Mouse (Mus musculus) liver, embryonic 11.5 days (tissue): ENCODE data around the gene Gda. TPM values are rescaled to one million over a fixed set of nuclear protein-coding genes. Genes with fewer than 3 reads are reported as not detected.

Source experiments
- ATAC-seq: fragments of 200-750 bp; cut with Nextera tagmentation; replicated peaks from 2 replicates; pipeline ENCODE4 v1.8.0; 2017; ENCODE audit warnings: moderate number of reproducible peaks, mild to moderate bottlenecking, moderate TSS enrichment, moderate library complexity; ENCODE audit not compliant: low FRiP score
- DNase-seq: peaks from one replicate; pipeline ENCODE4 v3.0.0-alpha.2; 2017; ENCODE audit warnings: low spot score
- H3K27ac ChIP-seq: fragments of 300-500 bp; sonication (generic); 2 replicates; pipeline ENCODE4 v1.5.1; 2014; ENCODE audit warnings: mild to moderate bottlenecking, low read depth, low read length, control low read depth
- H3K27me3 ChIP-seq: fragments of 300-500 bp; sonication (generic); replicated peaks from 2 replicates; pipeline ENCODE4 v1.6.1; 2014; ENCODE audit warnings: low read length, mixed read lengths; ENCODE audit not compliant: control insufficient read depth, insufficient read depth
- H3K36me3 ChIP-seq: fragments of 300-500 bp; sonication (generic); 2 replicates; pipeline ENCODE4 v1.6.1; 2014; ENCODE audit warnings: mild to moderate bottlenecking, low read length, moderate library complexity, mixed read lengths; ENCODE audit not compliant: control insufficient read depth, insufficient read depth
- H3K4me1 ChIP-seq: fragments of 300-500 bp; sonication (generic); replicated peaks from 2 replicates; pipeline ENCODE4 v1.6.1; 2014; ENCODE audit warnings: low read length, mixed read lengths; ENCODE audit not compliant: control insufficient read depth, insufficient read depth
- H3K4me2 ChIP-seq: fragments of 300-500 bp; sonication (generic); 2 replicates; pipeline ENCODE4 v1.6.1; 2014; ENCODE audit warnings: mild to moderate bottlenecking, control low read depth, moderate library complexity
- H3K4me3 ChIP-seq: fragments of 300-500 bp; sonication (generic); 2 replicates; pipeline ENCODE4 v1.5.1; 2014; ENCODE audit warnings: low read depth, low read length, control low read depth
- H3K9ac ChIP-seq: fragments of 300-500 bp; sonication (generic); 2 replicates; pipeline ENCODE4 v1.6.1; 2014; ENCODE audit warnings: low read depth, low read length, control low read depth
- H3K9me3 ChIP-seq: fragments of 300-500 bp; sonication (generic); 2 replicates; pipeline ENCODE4 v1.6.1; 2016; ENCODE audit warnings: low read length, inconsistent platforms, mixed read lengths; ENCODE audit not compliant: control insufficient read depth
- WGBS: fragments of 180-500 bp; shearing (Covaris S2); extraction: QIAGEN DNeasy Blood & Tissue Kit; methylation state at CpG from one replicate; pipeline ENCODE4 v1.1.7; 2014; 5-methylcytosine and 5-hydroxymethylcytosine counted together
- polyA plus RNA-seq: library from polyadenylated mRNA; unstranded; fragments of >200 nt; fragmentation: Nextera tagmentation; extraction: Ambion mirVana; gene quantifications from 2 replicates; pipeline ENCODE4 v1.2.1, GENCODE M21; 2014

Gda gene
- polyA plus RNA-seq, 1 experiment from 2014 or later = 0.40 TPM

DNA sequence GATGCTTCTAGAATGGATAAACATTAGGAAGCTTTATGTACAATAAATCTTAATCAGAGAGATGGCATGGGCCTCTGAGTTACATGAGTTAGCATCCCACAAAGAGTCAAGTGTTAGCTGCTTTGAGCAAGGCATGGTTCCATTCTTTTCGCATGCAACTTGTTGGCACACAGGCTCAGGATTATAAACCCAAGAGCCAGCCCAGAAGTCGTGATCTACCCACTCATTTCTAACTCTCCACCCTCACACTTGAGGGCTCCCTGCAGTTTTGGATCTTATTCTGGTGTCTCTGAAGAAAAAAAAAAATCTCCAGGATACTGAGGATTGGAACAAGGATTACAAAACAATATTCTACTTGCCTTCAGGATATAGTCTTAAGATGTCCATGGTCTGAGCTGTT lies 4.5 kb upstream of the Gda start:
- Histone ChIP-seq H3K9ac (no peak overlapping the region), H3K4me2 (no peak overlapping the region), H3K27ac (no peak overlapping the region), H3K36me3 (no peaks in the 10 kb centered on the region), H3K4me3 (no peak overlapping the region), H3K27me3 (peaks cover 7% of the 10 kb centered on the region), H3K9me3 (no peaks in the 10 kb centered on the region), H3K4me1 (no peaks in the 10 kb centered on the region)
- no peak for ATAC-seq
- no peak for DNase-seq
- WGBS = 70% methylated on average over 2 of the region's 2 CpGs

DNA sequence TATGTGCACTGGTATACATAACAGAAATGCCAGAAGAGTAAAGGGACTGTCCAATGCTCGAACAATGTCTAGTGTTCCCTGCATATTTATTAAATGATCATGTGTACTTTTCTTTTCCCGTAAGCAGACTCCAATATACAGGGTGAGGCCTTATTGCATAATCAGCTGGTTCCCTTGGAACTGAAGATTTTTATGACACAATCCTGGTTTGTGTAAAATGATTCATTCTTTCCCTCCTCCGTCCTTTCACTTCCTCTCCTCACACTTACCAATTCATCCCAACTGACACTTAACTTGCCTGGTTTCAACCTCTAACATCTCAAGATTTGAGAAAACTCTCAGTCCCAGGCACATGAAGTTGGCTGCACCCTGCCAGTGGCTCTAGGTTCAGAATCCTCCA lies 3.5 kb upstream of the Gda start:
- H3K36me3 ChIP-seq = no peaks in the 10 kb centered on the region
- no peak overlapping the region for H3K9ac ChIP-seq
- H3K27ac ChIP-seq = no peak overlapping the region
- DNase-seq = no peak
- no peaks in the 10 kb centered on the region for H3K9me3 ChIP-seq
- H3K4me3 ChIP-seq = no peak overlapping the region
- peaks cover 17% of the 10 kb centered on the region for H3K27me3 ChIP-seq
- no peak overlapping the region for H3K4me2 ChIP-seq
- no peaks in the 10 kb centered on the region for H3K4me1 ChIP-seq
- WGBS = 81% methylated on average over 3 of the region's 3 CpGs
- no peak for ATAC-seq

DNA sequence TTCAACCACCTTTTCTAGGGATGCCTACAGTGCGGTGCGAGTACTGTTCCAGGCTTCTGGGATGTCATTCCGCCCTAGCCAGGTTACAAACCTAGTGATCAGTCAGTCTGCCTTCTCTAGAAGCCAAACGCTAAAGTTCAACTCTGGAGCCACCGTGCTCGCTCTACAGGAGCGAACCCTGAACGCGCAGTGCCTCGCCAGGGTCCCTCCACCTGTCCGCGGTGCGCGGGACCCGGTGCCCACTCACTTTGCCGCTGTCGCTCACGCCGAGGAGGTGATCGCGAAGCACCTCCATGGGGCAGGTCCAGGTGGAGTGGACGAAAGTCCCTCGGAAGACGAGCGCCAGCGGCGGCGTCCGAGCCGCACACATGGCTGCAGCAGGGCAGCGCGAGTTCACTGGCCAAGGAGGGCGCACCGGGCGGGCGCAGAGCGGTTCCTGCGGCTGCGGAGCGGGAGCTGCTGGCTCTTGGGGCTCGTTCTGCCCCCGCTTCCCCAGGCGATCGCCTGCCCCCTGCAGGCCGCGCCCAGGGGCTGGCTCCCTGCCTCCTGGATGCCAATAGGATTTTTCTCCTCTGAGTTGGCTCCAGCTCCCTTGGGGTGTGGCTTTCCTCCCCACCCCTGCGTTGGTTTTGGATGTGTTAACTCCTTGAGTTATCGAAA lies 994 bp downstream of the Gda start:
- peak; percentile 45 for DNase-seq
- no peaks in the 10 kb centered on the region for H3K36me3 ChIP-seq
- peak overlapping the region; percentile 61 for H3K4me2 ChIP-seq
- no peak overlapping the region for H3K27ac ChIP-seq
- no peaks in the 10 kb centered on the region for H3K4me1 ChIP-seq
- WGBS = 3% methylated on average over 48 of the region's 48 CpGs
- H3K27me3 ChIP-seq = peaks cover 26% of the 10 kb centered on the region
- peak overlapping the region; percentile 38 for H3K4me3 ChIP-seq
- ATAC-seq = peak; percentile 65
- H3K9ac ChIP-seq = no peak overlapping the region
- H3K9me3 ChIP-seq = no peaks in the 10 kb centered on the region

DNA sequence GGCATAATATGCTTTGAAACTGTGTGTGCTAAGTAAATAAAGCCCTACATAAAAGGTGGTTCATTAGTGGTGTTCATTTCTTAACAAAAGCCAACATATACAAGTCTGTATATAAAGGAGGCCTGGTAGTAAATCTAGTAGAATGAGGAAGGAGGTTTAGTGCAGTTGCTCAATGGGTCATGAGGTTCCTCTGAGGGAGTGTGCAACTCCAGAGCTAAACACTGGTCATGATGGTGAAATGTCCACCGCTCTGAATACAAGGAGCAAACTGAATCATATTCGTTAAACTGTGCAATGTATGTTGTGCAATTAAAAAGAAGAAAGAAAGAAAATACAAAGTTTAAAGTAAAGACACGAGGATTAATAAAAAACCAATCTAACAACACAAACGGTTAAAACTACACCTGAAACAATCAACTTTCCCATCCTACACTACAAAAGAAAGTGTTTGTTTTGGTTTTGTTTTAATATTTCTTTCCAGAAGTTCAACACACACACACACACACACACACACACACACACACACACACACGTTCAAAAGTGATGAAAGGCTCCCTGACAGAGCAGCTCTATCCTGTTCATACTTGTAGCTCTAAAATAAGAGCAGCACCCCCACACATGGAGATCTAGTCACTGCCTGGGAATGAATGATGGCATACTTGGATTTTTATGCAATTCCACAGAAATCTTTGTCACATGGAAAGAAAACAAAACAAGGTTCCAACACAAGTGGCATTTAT lies 11.9 kb downstream of the Gda start:
- Histone ChIP-seq H3K27me3 (no peaks in the 10 kb centered on the region), H3K4me3 (no peak overlapping the region), H3K27ac (no peak overlapping the region), H3K36me3 (no peaks in the 10 kb centered on the region), H3K4me1 (no peaks in the 10 kb centered on the region), H3K4me2 (no peak overlapping the region), H3K9ac (no peak overlapping the region), H3K9me3 (no peaks in the 10 kb centered on the region)
- WGBS = 68% methylated on average over 5 of the region's 5 CpGs
- DNase-seq (no peak), ATAC-seq (no peak)

DNA sequence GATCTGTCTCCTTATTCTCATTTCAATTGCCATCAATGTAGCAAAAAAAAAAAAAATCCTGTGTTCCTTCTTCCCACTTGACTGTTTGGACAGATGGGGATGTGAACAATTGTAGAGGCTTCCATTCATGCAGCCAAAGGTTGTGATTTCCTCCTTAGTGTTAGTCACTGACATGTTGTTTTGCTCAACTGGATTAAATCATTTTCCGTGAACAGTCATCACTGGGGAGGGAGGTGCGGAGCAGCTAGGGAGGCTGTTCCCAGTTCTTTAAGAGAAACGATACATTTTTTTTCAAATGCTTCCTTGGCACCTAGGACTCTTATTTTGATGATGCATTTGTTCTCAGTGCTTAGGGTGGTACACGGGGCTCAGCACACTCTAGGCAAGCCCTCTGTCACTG lies 15.8 kb downstream of the Gda start:
- Histone ChIP-seq H3K4me2 (no peak overlapping the region), H3K4me1 (no peaks in the 10 kb centered on the region), H3K9ac (no peak overlapping the region), H3K4me3 (no peak overlapping the region), H3K36me3 (no peaks in the 10 kb centered on the region), H3K27me3 (no peaks in the 10 kb centered on the region), H3K27ac (no peak overlapping the region), H3K9me3 (no peaks in the 10 kb centered on the region)
- 84% methylated on average over 4 of the region's 4 CpGs for WGBS
- no peak for ATAC-seq
- no peak for DNase-seq

DNA sequence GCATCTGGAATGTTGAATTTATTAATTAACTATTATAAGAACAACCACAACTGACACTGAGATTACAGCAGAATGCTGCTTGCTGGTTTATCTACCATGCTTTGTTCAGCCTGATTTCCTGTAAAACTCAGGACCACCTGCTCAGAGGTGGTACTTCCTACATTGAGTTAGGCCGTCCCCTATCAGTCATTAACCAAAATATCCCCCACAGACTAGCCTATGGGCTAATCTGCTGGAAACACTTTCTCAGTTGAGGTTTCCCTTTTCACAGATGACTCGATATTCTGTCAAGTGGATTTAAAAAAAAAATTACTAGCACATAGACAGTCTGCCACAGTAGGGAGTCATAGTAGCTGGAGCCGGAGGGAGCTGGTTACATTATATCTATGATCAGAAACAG lies 31.5 kb downstream of the Gda start:
- no peak overlapping the region for H3K4me2 ChIP-seq
- no peaks in the 10 kb centered on the region for H3K36me3 ChIP-seq
- no peak overlapping the region for H3K27ac ChIP-seq
- DNase-seq (no peak), ATAC-seq (no peak)
- no peaks in the 10 kb centered on the region for H3K27me3 ChIP-seq
- WGBS = 52% methylated on average over 3 of the region's 3 CpGs
- H3K9ac ChIP-seq = no peak overlapping the region
- H3K4me1 ChIP-seq = no peaks in the 10 kb centered on the region
- no peaks in the 10 kb centered on the region for H3K9me3 ChIP-seq
- no peak overlapping the region for H3K4me3 ChIP-seq

DNA sequence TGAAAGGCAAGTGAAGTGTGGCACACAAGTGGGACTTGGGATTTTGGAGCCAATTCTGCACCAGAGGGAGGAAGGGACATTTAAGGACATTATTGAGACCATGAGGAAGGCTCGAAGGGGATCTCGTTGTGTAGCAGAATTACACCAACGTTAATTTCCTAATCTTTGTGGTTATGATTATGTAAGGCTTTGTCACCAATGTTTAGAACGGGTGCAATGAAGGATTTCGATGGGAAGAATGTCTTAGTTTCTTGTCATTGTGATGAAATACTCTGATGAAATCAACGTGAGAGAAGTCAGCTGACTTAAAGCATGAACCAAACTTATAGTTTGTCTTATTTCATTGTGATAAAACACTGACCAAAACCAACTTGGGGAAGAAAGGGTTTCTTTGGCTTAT lies 32.4 kb downstream of the Gda start:
- H3K27me3 ChIP-seq = no peaks in the 10 kb centered on the region
- H3K4me2 ChIP-seq = no peak overlapping the region
- no peak overlapping the region for H3K4me3 ChIP-seq
- H3K4me1 ChIP-seq = no peaks in the 10 kb centered on the region
- ATAC-seq (no peak), DNase-seq (no peak)
- H3K36me3 ChIP-seq = no peaks in the 10 kb centered on the region
- no peak overlapping the region for H3K9ac ChIP-seq
- H3K9me3 ChIP-seq = no peaks in the 10 kb centered on the region
- 74% methylated on average over 6 of the region's 6 CpGs for WGBS
- no peak overlapping the region for H3K27ac ChIP-seq

DNA sequence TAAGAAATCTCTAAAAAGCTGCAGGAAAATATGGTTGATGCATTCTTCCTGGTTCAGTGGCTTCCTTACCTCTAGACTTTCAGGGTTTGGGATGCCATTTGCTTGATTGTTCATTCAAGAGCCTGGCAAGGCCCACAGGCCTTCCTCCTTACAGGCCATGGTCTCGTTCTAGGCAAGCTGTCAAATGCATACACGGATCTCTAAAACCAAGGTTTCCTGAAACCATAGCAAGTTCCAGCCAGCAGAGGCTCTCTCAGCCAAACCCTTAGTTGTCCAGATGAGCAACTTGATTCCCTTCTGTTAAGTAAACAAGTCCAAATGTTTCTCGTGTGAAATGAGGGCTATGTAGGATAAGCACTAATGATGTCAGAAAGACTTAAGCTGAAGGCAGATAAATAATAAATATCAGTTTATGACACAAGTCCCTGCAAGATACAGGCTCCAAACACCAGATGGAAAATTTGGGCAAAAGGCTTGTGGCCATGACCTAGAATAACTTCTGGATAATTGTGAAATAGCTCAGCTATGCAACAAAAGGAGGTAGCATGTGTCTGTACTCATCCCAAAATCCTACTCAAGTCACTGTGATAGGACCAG lies 34.0 kb downstream of the Gda start:
- ATAC-seq (no peak), DNase-seq (no peak)
- Histone ChIP-seq H3K4me1 (no peaks in the 10 kb centered on the region), H3K36me3 (no peaks in the 10 kb centered on the region), H3K9ac (no peak overlapping the region), H3K27ac (no peak overlapping the region), H3K9me3 (no peaks in the 10 kb centered on the region), H3K27me3 (no peaks in the 10 kb centered on the region), H3K4me3 (no peak overlapping the region), H3K4me2 (no peak overlapping the region)
- WGBS = 57% methylated on average over 3 of the region's 3 CpGs

DNA sequence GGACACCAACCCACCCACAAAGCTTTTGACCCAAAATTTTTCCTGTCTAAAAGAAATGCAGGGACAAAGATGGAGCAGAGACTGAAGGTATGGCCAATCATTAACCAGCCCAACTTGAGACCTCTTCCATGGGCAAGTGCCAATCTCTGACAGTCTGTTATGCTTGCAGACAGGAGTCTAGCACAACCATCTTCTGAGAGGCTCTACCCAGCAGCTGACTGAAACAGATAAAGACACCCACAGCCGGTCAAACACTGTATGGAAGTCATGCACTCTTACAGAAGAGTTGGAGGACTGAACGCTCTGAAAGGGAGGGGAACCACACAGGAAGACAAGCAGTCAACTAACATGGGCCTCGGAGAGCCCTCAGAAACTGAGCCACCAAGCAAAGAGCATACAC lies 36.7 kb downstream of the Gda start:
- no peaks in the 10 kb centered on the region for H3K9me3 ChIP-seq
- H3K36me3 ChIP-seq = no peaks in the 10 kb centered on the region
- no peaks in the 10 kb centered on the region for H3K27me3 ChIP-seq
- no peak overlapping the region for H3K27ac ChIP-seq
- H3K4me3 ChIP-seq = no peak overlapping the region
- 64% methylated on average over 3 of the region's 3 CpGs for WGBS
- DNase-seq = no peak
- H3K4me1 ChIP-seq = no peaks in the 10 kb centered on the region
- ATAC-seq = peak; percentile 43; the same call in 1 of the 2 replicates
- H3K9ac ChIP-seq = no peak overlapping the region
- H3K4me2 ChIP-seq = no peak overlapping the region
